ENCODE assay signal across 13 mouse cellular contexts in the genomic region with DNA sequence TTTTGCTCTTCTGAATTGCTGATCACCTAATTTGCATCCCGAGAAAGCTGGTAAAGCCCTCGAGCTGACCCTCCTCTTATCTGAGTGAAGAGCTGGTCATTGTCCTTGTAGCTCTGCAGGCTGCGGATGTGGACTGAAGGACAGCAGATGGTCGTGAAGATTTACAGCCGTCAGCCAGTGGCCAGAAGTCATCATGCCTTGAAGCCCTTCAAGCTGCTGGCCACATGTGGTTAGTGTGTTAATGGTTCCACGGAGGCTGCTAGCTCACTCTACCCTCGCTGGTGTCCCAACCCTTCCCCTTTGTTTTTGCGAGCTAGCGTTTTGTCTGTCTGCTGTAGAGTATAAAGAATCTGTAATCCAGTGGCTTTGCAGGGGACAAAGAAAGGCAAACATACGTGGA.
DNase-seq lines count a peak whose midpoint lies in the region; ATAC-seq and TF ChIP-seq lines count a peak whose summit lies in the region.
"Had no signal": no experiment of that assay in that cellular context is flagged by ENCODE, and none has a peak within 500 bp of the region (broad histone marks: within the 10 kb centered on the region; RNA-seq: fewer than 3 reads in every experiment).

No protein-coding gene starts in this region.

- no peak overlapping the region for H3K4me2 ChIP-seq in midbrain, embryonic 11.5 days

- no peak for DNase-seq in left cerebral cortex, adult 2 months (ENCODE audit: extremely low spot score in 1 of 2, low spot score in 2 of 2)
- DNase-seq in left cerebral cortex, postnatal 4 days: no peak
- peak; percentile 39 for DNase-seq in embryo, embryonic 9.5 days (ENCODE audit: extremely low spot score)
- DNase-seq in midbrain, embryonic 11.5 days (ENCODE audit: low spot score, missing footprints): peak; percentile 88
- peak; percentile 44 for DNase-seq in retina, postnatal 1 day
- DNase-seq in cerebellum, adult 18-20 months: no peak
- no peak for DNase-seq in lung, postnatal 4 days
- DNase-seq: layer of hippocampus, adult 9-11 months; liver; thymus, postnatal 25 days had no signal

- no peaks in the 10 kb centered on the region; the same call in 1 of the 2 replicates for H3K36me3 ChIP-seq in midbrain, embryonic 11.5 days (ENCODE audit: control insufficient read depth, insufficient read depth, low read length)

- no peaks in the 10 kb centered on the region for H3K9me3 ChIP-seq in midbrain, embryonic 11.5 days (ENCODE audit: control insufficient read depth, low read length)
- H3K9me3 ChIP-seq: heart, embryonic 10.5 days had no signal

- no peak overlapping the region for H3K9ac ChIP-seq in midbrain, embryonic 11.5 days (ENCODE audit: low read length)

- H3K4me1 ChIP-seq in midbrain, embryonic 11.5 days (ENCODE audit: control insufficient read depth, insufficient read depth, low read length): peaks cover 12% of the 10 kb centered on the region

- 28% methylated on average over 10 of the region's 10 CpGs for WGBS in midbrain, embryonic 11.5 days

- peak overlapping the region; percentile 44; the same call in 1 of the 2 replicates for H3K27ac ChIP-seq in left cerebral cortex, adult 2 months
- no peak overlapping the region; the same call in 1 of the 2 replicates for H3K27ac ChIP-seq in midbrain, embryonic 11.5 days (ENCODE audit: low read depth, low read length)

- no peak overlapping the region for H3K4me3 ChIP-seq in left cerebral cortex, adult 2 months
- H3K4me3 ChIP-seq in midbrain, embryonic 11.5 days (ENCODE audit: low read depth, low read length): no peak overlapping the region
- H3K4me3 ChIP-seq: heart, embryonic 10.5 days had no signal

- H3K27me3 ChIP-seq in midbrain, embryonic 11.5 days (ENCODE audit: control insufficient read depth, insufficient read depth, low read length): no peaks in the 10 kb centered on the region

- intact Hi-C loops in left cerebral cortex, adult 2 months (cut with DNase I): no loop called here
- intact Hi-C loops in left cerebral cortex, postnatal 4 days (cut with DNase I): no loop called here

- no peak for TF ChIP-seq CTCF in left cerebral cortex, adult 2 months (IDR thresholded peaks at IDR 0.05)

- ATAC-seq in midbrain, embryonic 11.5 days (ENCODE audit: low FRiP score): peak; percentile 75
- no peak for ATAC-seq in megakaryocyte, adult 5-6 weeks (ENCODE audit: poor library complexity, severe bottlenecking)
- ATAC-seq: inflammation-experienced regulatory T-cells, adult 6 months had no signal

Comparison
In these comparisons a context has a peak if more than half of its experiments do, and no peak if none do; other contexts are left out.
1. DNase-seq: peak in embryo, embryonic 9.5 days (single experiment), midbrain, embryonic 11.5 days (single experiment) and retina, postnatal 1 day (single experiment); none in left cerebral cortex, adult 2 months (0 of 2), left cerebral cortex, postnatal 4 days (single experiment), cerebellum, adult 18-20 months (0 of 2) and lung, postnatal 4 days (0 of 2).